ENCODE assay signal across 8 mouse cellular contexts in genomic region chr12:65258212-65259138, GRCm38 (mm10). TPM values are rescaled to one million over a fixed set of nuclear protein-coding genes. Genes with fewer than 3 reads are reported as not detected.
A peak's percentile ranks its signal among the peaks of the same experiment; 100 is the strongest.
DNase-seq lines count a peak whose midpoint lies in the region; ATAC-seq and TF ChIP-seq lines count a peak whose summit lies in the region.

No protein-coding gene starts in this region.

- no peaks in the 10 kb centered on the region for H3K9me3 ChIP-seq in forebrain, embryonic 10.5 days
- H3K9me3 ChIP-seq in hindbrain, embryonic 14.5 days (ENCODE audit: control insufficient read depth, low read length), result peaks cover 4% of the 10 kb centered on the region; the same call in 1 of the 2 replicates
- no peaks in the 10 kb centered on the region for H3K9me3 ChIP-seq in neural tube, embryonic 14.5 days (ENCODE audit: control insufficient read depth, low read length)

- peaks cover 14% of the 10 kb centered on the region; the same call in 1 of the 2 replicates for H3K4me1 ChIP-seq in forebrain, embryonic 10.5 days
- peaks cover 10% of the 10 kb centered on the region; the same call in 1 of the 2 replicates for H3K4me1 ChIP-seq in hindbrain, embryonic 14.5 days (replicated peaks; ENCODE audit: control insufficient read depth, insufficient read depth, low read length)
- peaks cover 5% of the 10 kb centered on the region; the same call in 1 of the 2 replicates for H3K4me1 ChIP-seq in neural tube, embryonic 14.5 days (ENCODE audit: control insufficient read depth, insufficient read depth, low read length)

- H3K4me3 ChIP-seq in forebrain, embryonic 10.5 days, result peak overlapping the region; percentile 24; the same call in 1 of the 2 replicates
- H3K4me3 ChIP-seq in hindbrain, embryonic 14.5 days (replicated peaks; ENCODE audit: low read length), result no peak overlapping the region
- no peak overlapping the region for H3K4me3 ChIP-seq in neural tube, embryonic 14.5 days (ENCODE audit: low read depth, low read length)
- no peak overlapping the region; the same call in 1 of the 2 replicates for H3K4me3 ChIP-seq in layer of hippocampus, adult 2 months

- H3K4me2 ChIP-seq in hindbrain, embryonic 14.5 days (replicated peaks), result peak overlapping the region; percentile 38
- H3K4me2 ChIP-seq in neural tube, embryonic 14.5 days (ENCODE audit: low read depth, low read length), result peak overlapping the region; percentile 23; the same call in 1 of the 2 replicates

- TF ChIP-seq CTCF in layer of hippocampus, adult 2 months (conservative IDR thresholded peaks at IDR 0.05), result no peak

- H3K27me3 ChIP-seq in forebrain, embryonic 10.5 days (ENCODE audit: poor library complexity, severe bottlenecking), result no peaks in the 10 kb centered on the region
- no peaks in the 10 kb centered on the region for H3K27me3 ChIP-seq in hindbrain, embryonic 14.5 days (ENCODE audit: control insufficient read depth, insufficient read depth, low read length)
- H3K27me3 ChIP-seq in neural tube, embryonic 14.5 days (ENCODE audit: control insufficient read depth, insufficient read depth, low read length), result no peaks in the 10 kb centered on the region

- peak; percentile 26 for DNase-seq in ovary, postnatal 36 days (ENCODE audit: low spot score)
- no peak for DNase-seq in ovary, postnatal 14 days (ENCODE audit: low spot score)
- no peak for DNase-seq in forebrain, embryonic 10.5 days (ENCODE audit: extremely low spot score, low spot score)
- DNase-seq in hindbrain, embryonic 14.5 days (ENCODE audit: low spot score), result no peak
- DNase-seq in liver, result peak; percentile 39
- DNase-seq in B cell, adult 2 months, result no peak
- DNase-seq in layer of hippocampus, adult 2 months (ENCODE audit: low spot score in 2 of 2), result no peak

- ATAC-seq in hindbrain, embryonic 14.5 days (ENCODE audit: low FRiP score), result peak; percentile 55; the same call in 1 of the 2 replicates
- peak; percentile 82; the same call in 1 of the 2 replicates for ATAC-seq in neural tube, embryonic 14.5 days (ENCODE audit: low read depth)

- no peaks in the 10 kb centered on the region for H3K36me3 ChIP-seq in forebrain, embryonic 10.5 days (replicated peaks)
- H3K36me3 ChIP-seq in hindbrain, embryonic 14.5 days (replicated peaks; ENCODE audit: control insufficient read depth, insufficient read depth), result no peaks in the 10 kb centered on the region
- no peaks in the 10 kb centered on the region for H3K36me3 ChIP-seq in neural tube, embryonic 14.5 days (ENCODE audit: control insufficient read depth, insufficient read depth, low read length)

- H3K9ac ChIP-seq in hindbrain, embryonic 14.5 days, result 0 out of 2 replicates have a peak overlapping the region, but pooled peaks have one; percentile 28
- H3K9ac ChIP-seq in neural tube, embryonic 14.5 days (replicated peaks; ENCODE audit: low read depth, low read length), result no peak overlapping the region

- no peak overlapping the region for H3K27ac ChIP-seq in forebrain, embryonic 10.5 days
- 0 out of 2 replicates have a peak overlapping the region, but pooled peaks have one; percentile 32 for H3K27ac ChIP-seq in hindbrain, embryonic 14.5 days
- H3K27ac ChIP-seq in neural tube, embryonic 14.5 days (ENCODE audit: low read depth, low read length), result no peak overlapping the region
- no peak overlapping the region for H3K27ac ChIP-seq in layer of hippocampus, adult 2 months

- 55% methylated on average over 19 of the region's 19 CpGs for WGBS in forebrain, embryonic 10.5 days
- whole genome bisulfite sequencing in hindbrain, embryonic 14.5 days, result 43% methylated on average over 19 of the region's 19 CpGs
- 43% methylated on average over 19 of the region's 19 CpGs for WGBS in neural tube, embryonic 14.5 days

RNA-seq across cellular contexts. Expression of gene Wdr20rt, which starts 33.2 kb away (rescaled TPM):
- polyA plus RNA-seq in forebrain, embryonic 10.5 days (2016; fragmentation: Nextera tagmentation; extraction: Ambion mirVana), result not detected in 2 replicates
- not detected in 2 replicates for polyA plus RNA-seq in hindbrain, embryonic 14.5 days (2014; fragmentation: Nextera tagmentation; extraction: Ambion mirVana)
- polyA plus RNA-seq in neural tube, embryonic 14.5 days (2014; fragmentation: Nextera tagmentation; extraction: Ambion mirVana), result not detected in 2 replicates
- total RNA-seq in layer of hippocampus, adult 2 months (2021), result under 1 TPM in 1 of 2 experiments, not detected in 1; 0.22 TPM

Comparison
In these comparisons a context has a peak if more than half of its experiments do, and no peak if none do; other contexts are left out.
1. DNase-seq: peak in ovary, postnatal 36 days (single experiment) and liver (single experiment); none in ovary, postnatal 14 days (single experiment), forebrain, embryonic 10.5 days (single experiment), hindbrain, embryonic 14.5 days (single experiment), B cell, adult 2 months (0 of 2) and layer of hippocampus, adult 2 months (0 of 2).